Mouse (Mus musculus) bone marrow macrophage, adult 2 months (primary cell): ENCODE data around the gene Ell.

Experiments used
- CTCF ChIP-seq: IDR thresholded peaks from 2 replicates; pipeline ENCODE4 v1.5.1; 2012; ENCODE audit warnings: low read depth, mild to moderate bottlenecking, low read length, moderate library complexity
- POLR2A ChIP-seq: IDR thresholded peaks from 2 replicates; pipeline ENCODE4 v1.6.1; 2012; ENCODE audit warnings: mild to moderate bottlenecking, low read depth, low read length, borderline replicate concordance

- no peak for TF ChIP-seq CTCF
- no peak for TF ChIP-seq POLR2A
These were observed 20.2 kb upstream of the Ell start for GRCm38 (mm10) chr8:70519043-70519442.
